Mouse (Mus musculus) spleen, postnatal 14 days (tissue): ENCODE data around the gene Smim6.
A peak's percentile ranks its signal among the peaks of the same experiment; 100 is the strongest.

Source experiments
- DNase-seq, 2 experiments: peaks; one replicate each; pipeline ENCODE4 v3.0.0; 2021 to 2022; ENCODE audit warnings: low spot score in 2 of 2

The Smim6 gene

DNA sequence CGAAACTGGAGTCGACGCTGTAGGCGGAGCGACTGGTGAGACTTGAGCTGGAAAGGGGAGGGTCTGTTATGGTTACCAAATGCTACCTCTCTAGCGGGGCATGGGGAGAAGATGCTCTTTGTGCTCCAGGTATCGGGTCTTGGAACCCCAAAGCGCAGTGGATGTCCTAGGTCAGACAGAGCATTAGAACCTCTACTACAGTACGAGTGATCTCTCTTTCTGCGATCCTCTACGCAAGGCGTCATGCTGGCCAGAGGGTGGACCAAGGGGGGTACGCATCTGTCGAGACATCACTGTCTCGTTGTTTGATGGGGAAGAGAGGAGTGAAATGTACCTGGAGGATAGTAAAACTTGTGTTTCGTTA lies 21.9 kb downstream of the Smim6 start:
- DNase-seq, result no peak

DNA sequence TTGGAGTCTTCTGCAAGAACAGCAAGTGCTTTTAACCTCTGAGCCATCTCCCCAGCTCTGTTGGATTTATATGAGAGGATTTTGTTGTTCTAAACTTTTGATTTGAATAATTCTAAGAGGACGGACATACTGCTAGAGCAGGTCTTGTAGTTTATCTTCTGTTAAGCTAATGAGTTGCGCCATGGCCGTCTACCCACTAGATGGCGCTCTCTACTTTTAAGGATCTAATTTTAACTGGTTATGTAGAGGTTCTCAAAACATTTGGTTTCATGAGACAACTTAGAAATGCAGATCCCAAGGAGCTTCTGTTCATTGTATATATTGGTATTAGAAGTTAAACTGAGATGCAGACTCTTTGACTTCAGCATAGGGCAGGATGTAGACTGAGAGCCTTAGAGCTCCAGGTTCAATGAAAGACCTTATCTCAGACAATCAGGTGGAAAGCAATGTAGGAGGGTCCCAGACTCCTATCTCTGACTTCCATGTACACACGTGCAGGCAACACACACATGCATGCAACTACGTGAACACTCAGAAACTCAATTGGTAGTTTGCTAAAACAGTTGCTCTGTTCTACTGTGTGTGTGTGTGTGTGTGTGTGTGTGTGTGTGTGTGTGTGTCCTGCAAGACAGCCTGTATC lies 28.0 kb downstream of the Smim6 start:
- DNase-seq, result peak; percentile 37 to 61

DNA sequence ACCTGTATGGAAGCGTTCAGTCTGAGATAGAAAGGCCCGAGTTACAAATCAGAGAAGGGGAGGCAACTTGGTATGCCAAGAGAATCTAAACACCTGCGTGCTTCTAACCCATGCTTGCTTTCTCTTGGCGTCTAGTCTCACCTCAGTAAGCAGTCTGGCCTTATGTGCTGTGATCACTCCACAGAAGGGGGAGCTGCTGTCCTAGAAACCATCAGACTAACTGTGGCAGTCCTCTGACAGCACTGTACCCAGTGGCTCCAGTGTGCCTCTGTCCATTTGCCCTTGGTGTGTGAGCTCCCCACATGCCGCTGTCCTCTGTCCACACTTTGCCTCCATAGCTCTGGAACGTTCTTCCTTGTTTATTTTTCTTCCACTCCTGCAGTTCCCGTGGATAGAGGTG lies 30.2 kb downstream of the Smim6 start:
- DNase-seq, result no peak

DNA sequence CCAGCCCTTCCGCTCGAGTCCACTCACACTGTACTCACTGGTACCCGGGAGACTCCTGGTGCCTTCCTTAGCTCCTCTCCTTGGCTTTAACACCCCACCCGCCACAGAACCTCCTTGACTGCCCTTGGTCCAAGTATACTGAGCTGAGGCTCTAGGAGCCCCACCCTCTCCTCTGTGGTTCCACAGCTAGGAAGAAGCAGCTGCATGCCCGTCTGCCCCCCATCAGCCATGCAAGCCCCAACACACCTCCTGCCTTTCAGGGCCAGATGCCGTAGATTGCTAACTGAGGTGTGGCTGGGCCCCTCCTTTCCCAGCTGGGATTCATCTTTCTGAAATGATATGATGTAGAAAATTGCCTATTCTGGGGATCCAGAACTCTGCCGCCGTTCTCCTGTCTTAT lies 33.4 kb downstream of the Smim6 start:
- no peak for DNase-seq

DNA sequence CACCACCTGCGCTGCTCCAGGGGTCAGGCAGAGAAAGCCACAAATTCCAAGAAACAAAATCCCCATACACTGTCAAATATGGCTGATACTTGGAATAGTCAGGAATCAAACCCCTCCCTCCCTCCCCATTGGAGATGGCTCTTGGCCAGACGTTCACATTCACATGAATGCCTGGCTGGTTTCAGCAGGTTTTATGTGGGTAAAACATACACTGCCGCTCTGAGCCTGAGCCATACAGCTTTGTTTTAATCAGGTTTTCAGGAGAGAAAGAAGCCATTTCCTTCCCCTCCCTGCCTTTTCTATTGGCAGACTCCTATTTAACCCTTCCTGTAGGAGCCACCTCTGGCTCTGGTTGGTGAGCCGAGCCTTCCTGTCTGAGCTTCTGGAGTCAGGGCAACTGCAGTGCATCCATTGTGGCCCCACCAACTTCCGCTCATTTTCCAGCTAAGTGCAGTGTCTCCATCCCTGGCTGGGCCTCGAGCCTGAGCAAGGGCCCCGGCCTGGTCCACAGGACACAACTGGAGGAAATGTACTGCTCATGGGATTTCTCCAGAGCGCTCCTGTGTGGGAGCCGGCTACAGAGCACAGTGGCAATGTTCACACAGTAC lies 34.5 kb downstream of the Smim6 start:
- DNase-seq, result no peak

DNA sequence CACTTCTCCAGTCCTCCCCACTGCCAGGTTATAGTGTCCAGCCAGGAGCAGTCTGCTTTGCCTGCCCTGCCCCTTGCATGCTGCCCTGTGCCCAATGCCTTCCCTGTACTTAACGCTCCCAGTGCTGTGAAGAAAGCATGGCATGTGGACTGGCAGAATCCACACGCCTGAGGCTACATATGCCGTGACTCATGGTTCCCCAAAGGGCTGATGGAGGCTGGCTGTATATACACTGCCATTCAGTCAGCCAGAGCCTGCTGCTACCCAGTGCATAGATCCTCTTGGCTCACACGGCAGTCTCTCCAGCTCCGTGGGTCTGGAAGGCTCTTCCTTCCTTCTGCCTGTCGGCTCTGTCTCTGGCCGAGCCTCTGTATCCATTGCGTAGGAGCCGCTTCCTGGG lies 36.5 kb downstream of the Smim6 start:
- no peak for DNase-seq

DNA sequence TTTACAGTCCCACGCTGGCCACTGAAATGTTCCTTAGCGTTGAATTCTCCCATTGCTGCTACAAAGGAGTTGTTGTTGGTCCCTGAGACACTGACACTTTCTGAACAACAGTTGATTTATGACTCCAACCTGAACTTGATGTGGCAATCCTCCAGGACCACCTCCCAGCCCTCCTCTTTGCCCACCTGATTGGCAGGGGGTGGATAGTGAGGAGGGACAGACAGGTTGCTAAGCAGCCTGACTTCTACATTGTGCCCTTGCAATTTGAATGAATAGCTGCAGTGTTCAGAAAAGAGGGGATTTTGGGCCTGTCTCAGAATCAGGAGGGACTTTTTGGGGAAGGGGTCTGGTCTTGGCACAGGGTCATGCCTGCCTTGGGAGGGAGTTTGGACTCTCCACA lies 38.9 kb downstream of the Smim6 start:
- no peak for DNase-seq

DNA sequence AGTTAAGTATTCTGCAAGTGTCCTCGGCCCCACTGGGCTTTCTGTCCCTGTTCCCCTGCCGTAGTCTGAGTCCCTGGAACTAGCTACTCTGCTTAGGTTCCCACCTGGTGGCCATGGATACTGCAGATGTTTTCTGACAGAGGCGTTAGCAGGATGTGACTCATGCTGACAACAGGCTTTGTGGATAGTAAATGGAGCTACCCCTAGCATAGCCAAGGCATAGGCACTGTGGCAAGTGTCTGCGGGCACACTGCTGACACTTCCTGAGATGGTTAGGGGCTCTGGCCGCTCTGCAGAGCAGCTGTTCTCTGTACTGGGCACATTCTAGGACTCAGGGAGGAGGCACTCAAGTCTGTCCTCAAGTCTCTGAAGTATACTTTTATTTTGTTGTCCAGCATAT lies 42.9 kb downstream of the Smim6 start:
- no peak for DNase-seq

DNA sequence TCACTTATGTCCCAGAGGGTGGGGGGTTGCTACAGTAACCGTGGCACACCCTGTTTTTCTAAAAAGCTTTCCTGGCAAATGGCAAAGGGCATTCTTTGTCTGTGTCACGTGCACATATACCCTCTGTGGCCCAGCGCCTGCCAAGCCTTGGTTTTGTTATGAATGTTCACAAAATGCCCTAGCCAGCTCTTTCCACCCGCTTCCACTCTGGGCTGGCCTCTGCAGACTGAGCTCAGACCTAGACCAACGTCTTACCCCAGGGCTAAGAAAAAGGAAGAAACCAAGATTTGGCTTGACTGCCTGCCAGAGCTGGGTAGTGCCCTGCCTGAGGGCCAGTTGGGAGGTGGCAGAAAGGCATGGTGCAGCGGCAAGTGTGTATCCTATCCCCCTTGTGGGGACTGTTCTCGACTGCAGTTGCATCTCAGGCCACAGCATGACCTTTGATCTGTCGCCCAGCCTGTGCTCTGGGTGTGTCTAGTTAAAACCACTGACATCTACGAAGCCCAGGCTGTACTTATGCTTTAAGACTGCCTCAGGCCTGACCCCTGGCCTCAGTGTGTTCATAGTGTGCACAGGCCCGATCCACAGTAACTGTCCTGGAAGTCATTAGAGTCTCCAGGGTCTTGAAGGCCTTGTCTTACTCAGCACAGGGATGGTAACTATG lies 43.5 kb downstream of the Smim6 start:
- no peak for DNase-seq

DNA sequence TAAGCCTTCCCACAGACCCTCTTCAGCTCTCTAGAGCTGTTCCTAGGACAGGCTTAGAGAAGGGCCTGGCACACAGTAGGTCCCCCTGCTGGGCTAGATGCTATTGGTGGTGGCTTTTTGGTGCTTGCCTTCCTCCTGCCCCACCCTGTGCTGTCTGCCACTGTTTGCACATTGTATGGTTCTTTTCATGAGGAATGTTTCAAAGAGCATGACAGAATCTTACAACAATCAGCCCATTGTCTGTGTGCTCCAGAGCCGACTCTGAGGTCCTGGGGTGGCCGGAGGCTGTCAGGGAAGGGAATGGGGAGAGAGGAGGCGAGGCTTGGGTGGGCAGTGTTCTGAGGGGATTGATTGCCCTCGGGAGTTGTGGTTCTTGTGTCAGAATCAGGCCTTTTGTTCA lies 44.6 kb downstream of the Smim6 start:
- DNase-seq, result no peak

DNA sequence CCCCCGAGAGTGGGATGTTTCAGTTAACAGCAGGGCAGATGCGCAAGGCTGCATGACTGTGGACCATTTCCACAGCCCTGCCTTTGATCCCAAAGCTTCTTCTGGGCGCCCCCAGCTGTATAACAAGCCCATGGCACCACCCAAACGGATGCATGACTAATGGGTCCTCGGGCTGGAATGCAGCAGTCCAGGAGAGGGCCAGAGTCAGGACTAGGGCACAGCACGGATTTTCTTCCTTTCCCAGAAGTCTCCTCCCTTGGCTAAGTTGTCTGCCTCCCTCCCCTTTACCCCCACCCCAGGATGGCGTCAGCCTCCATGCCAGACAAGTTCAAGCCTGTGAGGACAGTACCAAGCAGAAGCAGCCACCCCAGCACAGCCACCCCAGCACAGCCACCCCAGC lies 46.2 kb downstream of the Smim6 start:
- no peak for DNase-seq

DNA sequence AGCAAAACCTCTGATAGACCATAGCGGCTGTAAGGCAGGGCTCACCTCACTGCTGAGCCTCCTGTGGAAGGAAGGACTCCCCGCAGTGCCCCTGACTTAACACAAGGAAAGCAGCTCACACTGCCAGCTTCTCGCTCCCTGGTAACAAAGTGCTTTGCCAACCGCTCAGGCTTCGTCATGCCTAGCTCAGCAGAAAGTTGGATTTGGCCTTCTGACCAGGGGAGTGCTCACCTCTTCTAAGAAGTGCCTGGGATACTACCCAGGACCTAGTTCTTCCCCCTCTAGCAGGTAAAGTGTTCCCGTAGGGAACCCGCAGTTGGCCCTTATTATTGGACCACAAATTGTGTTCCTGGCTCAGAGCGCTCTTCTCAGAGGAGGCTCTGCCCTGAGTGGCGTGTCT lies 47.2 kb downstream of the Smim6 start:
- no peak for DNase-seq

DNA sequence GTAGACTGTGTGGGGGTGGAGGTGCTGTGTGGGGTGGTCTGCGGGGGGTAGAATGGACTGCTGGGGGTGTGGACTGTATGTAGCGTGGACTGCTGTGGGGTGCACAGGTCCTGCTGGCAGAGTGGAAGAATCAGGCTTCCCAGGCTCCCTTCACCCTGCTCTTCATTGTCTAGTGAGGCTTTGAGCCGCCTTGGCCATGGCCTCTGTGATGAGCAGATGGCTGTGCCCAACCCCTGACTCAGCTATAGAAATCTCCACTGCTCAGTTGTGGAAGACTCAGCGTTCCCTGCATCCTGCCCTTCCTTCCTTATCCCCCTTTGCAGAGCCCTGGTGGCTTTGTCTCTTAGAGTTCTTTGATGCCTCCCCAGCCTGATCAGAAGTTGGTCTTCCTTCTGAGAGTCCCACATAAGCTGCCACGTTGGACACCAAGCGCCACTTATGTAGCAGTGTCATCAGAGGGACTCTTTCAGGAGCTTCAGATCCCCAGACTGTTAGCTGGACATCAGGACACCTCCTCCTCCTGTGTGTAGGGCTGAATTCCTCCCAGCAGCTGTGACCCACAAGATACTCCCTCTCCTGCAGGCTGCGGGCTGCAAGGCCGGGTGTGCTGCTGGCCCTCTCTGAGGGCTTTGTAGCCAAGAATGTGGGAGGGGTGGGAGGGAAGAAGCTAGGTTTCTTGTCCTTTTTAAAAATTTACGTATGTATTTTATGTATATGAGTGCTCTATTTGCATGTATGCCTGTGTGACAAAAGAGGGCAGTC lies 51.0 kb downstream of the Smim6 start:
- no peak for DNase-seq
